Mouse (Mus musculus): Measurements from ENCODE around the gene D930048N14Rik.

DNA sequence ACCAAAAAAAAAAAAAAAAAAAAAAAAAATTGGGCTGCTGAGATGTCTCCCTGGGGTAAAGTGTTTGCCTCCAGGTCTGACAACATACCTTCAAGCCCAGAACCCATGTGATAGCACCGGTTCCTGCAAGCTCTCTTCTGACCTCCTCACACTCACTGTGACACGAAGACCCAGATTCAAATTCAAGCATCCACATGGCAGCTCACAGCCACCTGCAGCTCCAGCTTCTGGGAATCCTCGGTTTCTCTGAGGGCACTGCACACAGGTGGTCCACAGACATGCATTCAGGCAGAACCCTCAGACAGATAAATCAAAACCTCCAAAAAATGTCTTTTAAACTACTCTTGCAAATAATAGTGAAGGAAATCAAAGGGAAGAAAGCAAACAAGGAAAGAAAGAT, 28.7 kb downstream of the D930048N14Rik start:
- TF ChIP-seq CTCF (conservative IDR thresholded peaks at IDR 0.05; ENCODE audit: low read length): no peak
- no peak for TF ChIP-seq NANOG (IDR thresholded peaks at IDR 0.05; ENCODE audit: borderline replicate concordance, low read length)
